Mouse (Mus musculus): ENCODE measurements around the gene Tmem88. TPM values are rescaled to one million over a fixed set of nuclear protein-coding genes. Genes with fewer than 3 reads are reported as not detected.

Gene Tmem88
- polyA plus RNA-seq, 1 experiment from 2014 or later = 22.7 TPM

DNA sequence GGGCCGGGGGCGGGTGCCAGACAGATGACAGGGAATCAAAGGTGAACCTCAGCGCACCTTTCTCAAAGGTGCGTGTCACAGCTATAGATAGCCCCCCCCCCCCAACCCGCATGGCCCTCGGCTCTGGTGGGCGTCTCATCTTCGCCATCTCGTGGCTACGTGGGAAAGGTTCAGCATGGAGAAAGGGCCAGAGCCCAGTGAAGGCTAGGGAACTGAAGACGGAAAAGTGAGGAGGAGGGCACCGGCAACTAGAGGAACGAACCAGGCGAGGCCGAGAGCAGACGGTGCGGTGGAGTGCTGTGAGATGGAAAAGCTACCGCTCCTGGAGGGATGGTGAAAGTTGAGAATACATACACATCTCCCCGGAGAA, 21.4 kb upstream of the Tmem88 start:
- no peaks in the 10 kb centered on the region for H3K9me3 ChIP-seq (ENCODE audit: control insufficient read depth, low read length)
- peak overlapping the region; percentile 84 for H3K4me2 ChIP-seq (ENCODE audit: low read depth, severe bottlenecking)
- DNase-seq (ENCODE audit: low spot score) (peak; percentile 60), ATAC-seq (ENCODE audit: insufficient number of reproducible peaks, low FRiP score, low TSS enrichment, low read depth) (no peak)
- peak overlapping the region; percentile 19 for H3K4me3 ChIP-seq (ENCODE audit: low read depth, low read length)
- H3K36me3 ChIP-seq (ENCODE audit: control insufficient read depth, insufficient read depth, low read length) = no peaks in the 10 kb centered on the region
- H3K9ac ChIP-seq (ENCODE audit: low read length) = peak overlapping the region; percentile 22
- peaks cover 14% of the 10 kb centered on the region; the same call in 1 of the 2 replicates for H3K27me3 ChIP-seq (ENCODE audit: control insufficient read depth, insufficient read depth, low read length)
- peaks cover 28% of the 10 kb centered on the region for H3K4me1 ChIP-seq (ENCODE audit: control insufficient read depth, insufficient read depth, low read length)
- under 1% methylated on average over 19 of the region's 19 CpGs for WGBS
- H3K27ac ChIP-seq (replicated peaks; ENCODE audit: low read depth, low read length) = peak overlapping the region; percentile 97

- H3K4me2 ChIP-seq (ENCODE audit: low read depth, severe bottlenecking) = peak overlapping the region; percentile 84
- ATAC-seq (ENCODE audit: insufficient number of reproducible peaks, low FRiP score, low TSS enrichment, low read depth) = peak; percentile 89
- H3K27me3 ChIP-seq (ENCODE audit: control insufficient read depth, insufficient read depth, low read length) = peaks cover 14% of the 10 kb centered on the region; the same call in 1 of the 2 replicates
- peak overlapping the region; percentile 63 for H3K9ac ChIP-seq (ENCODE audit: low read length)
- DNase-seq (ENCODE audit: low spot score) = peak; percentile 96
- peak overlapping the region; percentile 97 for H3K27ac ChIP-seq (replicated peaks; ENCODE audit: low read depth, low read length)
- WGBS = under 1% methylated on average over 45 of the region's 45 CpGs
- no peaks in the 10 kb centered on the region for H3K36me3 ChIP-seq (ENCODE audit: control insufficient read depth, insufficient read depth, low read length)
- peak overlapping the region; percentile 70 for H3K4me3 ChIP-seq (ENCODE audit: low read depth, low read length)
- peaks cover 34% of the 10 kb centered on the region for H3K4me1 ChIP-seq (ENCODE audit: control insufficient read depth, insufficient read depth, low read length)
- H3K9me3 ChIP-seq (ENCODE audit: control insufficient read depth, low read length) = no peaks in the 10 kb centered on the region
Observed at GRCm38 (mm10) chr11:69418481-69419442, 20.7 kb upstream of the Tmem88 start.

DNA sequence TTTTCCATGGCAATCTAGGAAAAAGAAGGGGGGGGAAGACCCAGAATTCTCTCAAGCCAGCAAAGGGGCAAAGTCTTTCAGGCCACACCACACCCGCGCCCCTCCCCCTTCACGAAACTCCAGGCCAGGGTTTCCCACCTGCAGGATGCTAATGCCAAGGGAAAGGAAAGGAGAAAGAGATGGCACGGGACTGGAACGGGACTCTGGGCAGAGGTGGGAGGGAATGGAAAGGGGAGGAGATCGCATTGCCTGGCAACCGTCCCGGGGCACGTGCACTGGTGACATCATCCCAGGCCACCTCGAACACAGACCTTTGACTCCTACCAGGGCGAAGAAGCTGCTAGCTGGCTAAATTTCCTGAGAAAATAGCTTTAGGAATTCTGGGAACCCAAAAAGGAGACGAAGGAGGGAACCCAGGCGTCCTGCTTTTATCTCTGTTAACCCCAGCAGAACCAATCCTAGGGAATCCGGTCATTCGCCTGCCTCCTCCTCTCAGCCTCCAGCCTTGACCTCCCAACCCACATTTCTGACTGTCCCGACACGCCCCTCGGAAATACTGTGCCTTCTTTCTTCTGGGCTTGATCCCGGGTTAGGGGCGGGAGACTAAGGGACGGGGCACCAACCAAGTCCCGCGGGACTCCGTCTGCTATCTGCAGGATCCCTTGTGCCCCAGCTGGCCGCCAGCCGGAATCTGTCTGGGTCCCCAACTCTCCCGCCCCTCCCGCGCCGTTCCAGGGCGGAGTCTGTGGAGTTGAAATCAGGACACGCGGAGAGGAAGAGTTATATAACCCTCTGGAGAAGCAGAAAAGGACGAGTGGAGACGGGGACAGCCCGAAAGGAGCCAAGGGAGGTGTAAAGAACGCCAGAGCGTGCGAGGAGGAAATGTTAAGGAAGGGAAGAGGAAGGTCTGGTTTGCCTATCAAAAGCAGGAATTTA, 19.7 kb upstream of the Tmem88 start:
- peak overlapping the region; percentile 63 for H3K9ac ChIP-seq (ENCODE audit: low read length)
- peak; percentile 28; the same call in 1 of the 2 replicates for ATAC-seq (ENCODE audit: insufficient number of reproducible peaks, low FRiP score, low TSS enrichment, low read depth)
- no peaks in the 10 kb centered on the region for H3K36me3 ChIP-seq (ENCODE audit: control insufficient read depth, insufficient read depth, low read length)
- peak overlapping the region; percentile 84 for H3K4me2 ChIP-seq (ENCODE audit: low read depth, severe bottlenecking)
- H3K27ac ChIP-seq (replicated peaks; ENCODE audit: low read depth, low read length) = peak overlapping the region; percentile 97
- peak; percentile 94 for DNase-seq (ENCODE audit: low spot score)
- peaks cover 12% of the 10 kb centered on the region; the same call in 1 of the 2 replicates for H3K27me3 ChIP-seq (ENCODE audit: control insufficient read depth, insufficient read depth, low read length)
- peaks cover 44% of the 10 kb centered on the region for H3K4me1 ChIP-seq (ENCODE audit: control insufficient read depth, insufficient read depth, low read length)
- under 1% methylated on average over 39 of the region's 39 CpGs for WGBS
- H3K4me3 ChIP-seq (ENCODE audit: low read depth, low read length) = peak overlapping the region; percentile 70
- no peaks in the 10 kb centered on the region for H3K9me3 ChIP-seq (ENCODE audit: control insufficient read depth, low read length)

- H3K9me3 ChIP-seq (ENCODE audit: control insufficient read depth, low read length) = no peaks in the 10 kb centered on the region
- peak overlapping the region; percentile 84 for H3K4me2 ChIP-seq (ENCODE audit: low read depth, severe bottlenecking)
- peaks cover 5% of the 10 kb centered on the region; the same call in 1 of the 2 replicates for H3K27me3 ChIP-seq (ENCODE audit: control insufficient read depth, insufficient read depth, low read length)
- no peak for DNase-seq (ENCODE audit: low spot score)
- H3K36me3 ChIP-seq (ENCODE audit: control insufficient read depth, insufficient read depth, low read length) = no peaks in the 10 kb centered on the region
- no peak for ATAC-seq (ENCODE audit: insufficient number of reproducible peaks, low FRiP score, low TSS enrichment, low read depth)
- H3K9ac ChIP-seq (ENCODE audit: low read length) = peak overlapping the region; percentile 43
- 5% methylated on average over 8 of the region's 8 CpGs for WGBS
- peaks cover 50% of the 10 kb centered on the region for H3K4me1 ChIP-seq (ENCODE audit: control insufficient read depth, insufficient read depth, low read length)
- peak overlapping the region; percentile 97 for H3K27ac ChIP-seq (replicated peaks; ENCODE audit: low read depth, low read length)
- H3K4me3 ChIP-seq (ENCODE audit: low read depth, low read length) = peak overlapping the region; percentile 70
Observed at GRCm38 (mm10) chr11:69416921-69417448, 19.0 kb upstream of the Tmem88 start.

DNA sequence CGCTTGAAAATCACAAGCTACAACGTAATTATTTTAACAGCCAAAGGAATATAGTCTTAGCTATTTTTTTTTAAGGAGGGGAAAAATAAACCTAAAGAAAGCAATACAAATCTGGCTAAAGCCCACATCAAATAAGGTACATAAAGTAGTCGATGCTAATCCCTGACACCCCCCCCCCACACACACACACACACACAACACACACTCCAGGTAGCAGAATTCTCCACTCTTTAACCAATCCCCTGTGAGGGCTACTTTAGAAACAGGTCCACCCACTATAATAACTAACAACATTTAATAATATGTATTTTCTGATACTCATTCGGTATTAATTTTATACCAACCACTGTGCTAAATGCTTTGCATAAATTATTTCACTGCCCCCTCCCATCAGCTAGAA, 18.5 kb upstream of the Tmem88 start:
- H3K4me2 ChIP-seq (ENCODE audit: low read depth, severe bottlenecking) = peak overlapping the region; percentile 84
- H3K36me3 ChIP-seq (ENCODE audit: control insufficient read depth, insufficient read depth, low read length) = no peaks in the 10 kb centered on the region
- H3K27ac ChIP-seq (replicated peaks; ENCODE audit: low read depth, low read length) = peak overlapping the region; percentile 97
- ATAC-seq (ENCODE audit: insufficient number of reproducible peaks, low FRiP score, low TSS enrichment, low read depth) = no peak
- no peak overlapping the region for H3K9ac ChIP-seq (ENCODE audit: low read length)
- no peaks in the 10 kb centered on the region for H3K9me3 ChIP-seq (ENCODE audit: control insufficient read depth, low read length)
- no peak for DNase-seq (ENCODE audit: low spot score)
- peaks cover 3% of the 10 kb centered on the region; the same call in 1 of the 2 replicates for H3K27me3 ChIP-seq (ENCODE audit: control insufficient read depth, insufficient read depth, low read length)
- peaks cover 50% of the 10 kb centered on the region for H3K4me1 ChIP-seq (ENCODE audit: control insufficient read depth, insufficient read depth, low read length)
- peak overlapping the region; percentile 70 for H3K4me3 ChIP-seq (ENCODE audit: low read depth, low read length)
- 0% methylated on average over 4 of the region's 4 CpGs for WGBS

DNA sequence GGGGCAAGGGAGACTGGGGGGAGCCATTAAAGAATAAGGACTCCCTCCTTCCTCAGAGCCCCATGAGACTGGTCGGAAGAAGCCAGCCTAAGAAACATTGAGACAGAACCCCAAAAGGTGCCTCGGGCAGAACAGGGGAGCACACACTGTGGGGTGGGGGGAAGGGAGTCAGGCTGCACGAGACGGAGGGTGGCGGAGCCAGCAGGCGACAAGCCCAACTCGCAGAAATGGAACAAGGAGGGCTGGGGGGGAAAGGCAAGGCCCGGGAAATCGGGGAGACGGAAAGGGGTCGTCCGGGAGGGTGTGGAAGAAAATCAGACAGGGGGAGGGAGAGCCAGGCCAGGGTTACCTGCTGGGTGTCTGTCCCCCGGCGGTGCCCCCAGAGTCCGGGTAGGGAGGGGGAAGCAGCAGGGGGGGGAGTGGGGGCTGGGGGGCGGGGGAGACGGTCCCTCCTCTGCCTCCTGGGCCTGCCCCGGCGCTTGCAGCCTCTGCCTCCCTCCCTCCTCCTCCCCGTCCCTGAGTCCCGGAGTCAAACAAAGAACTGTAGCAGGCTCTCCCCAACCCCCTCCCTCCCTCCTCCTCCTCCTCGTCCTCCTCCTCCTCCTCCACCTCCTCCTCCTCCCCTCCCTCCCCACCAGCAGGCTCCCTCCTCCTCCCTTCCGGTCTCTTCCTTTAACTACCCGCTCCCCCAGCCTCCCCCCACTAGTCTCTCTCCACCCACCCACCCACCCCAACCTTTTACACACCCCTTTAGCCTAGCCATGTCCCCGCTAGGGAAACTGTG, 17.8 kb upstream of the Tmem88 start:
- peak overlapping the region; percentile 98 for H3K4me2 ChIP-seq (ENCODE audit: low read depth, severe bottlenecking)
- DNase-seq (ENCODE audit: low spot score) = peak; percentile 83
- peak overlapping the region; percentile 98 for H3K9ac ChIP-seq (ENCODE audit: low read length)
- peak overlapping the region; percentile 97 for H3K27ac ChIP-seq (replicated peaks; ENCODE audit: low read depth, low read length)
- WGBS = 0% methylated on average over 13 of the region's 25 CpGs
- peak overlapping the region; percentile 70 for H3K4me3 ChIP-seq (ENCODE audit: low read depth, low read length)
- no peaks in the 10 kb centered on the region for H3K9me3 ChIP-seq (ENCODE audit: control insufficient read depth, low read length)
- H3K27me3 ChIP-seq (ENCODE audit: control insufficient read depth, insufficient read depth, low read length) = no peaks in the 10 kb centered on the region
- H3K36me3 ChIP-seq (ENCODE audit: control insufficient read depth, insufficient read depth, low read length) = no peaks in the 10 kb centered on the region
- ATAC-seq (ENCODE audit: insufficient number of reproducible peaks, low FRiP score, low TSS enrichment, low read depth) = 0 out of 2 replicates have a peak, but pooled peaks have one; percentile 4
- peaks cover 45% of the 10 kb centered on the region for H3K4me1 ChIP-seq (ENCODE audit: control insufficient read depth, insufficient read depth, low read length)

DNA sequence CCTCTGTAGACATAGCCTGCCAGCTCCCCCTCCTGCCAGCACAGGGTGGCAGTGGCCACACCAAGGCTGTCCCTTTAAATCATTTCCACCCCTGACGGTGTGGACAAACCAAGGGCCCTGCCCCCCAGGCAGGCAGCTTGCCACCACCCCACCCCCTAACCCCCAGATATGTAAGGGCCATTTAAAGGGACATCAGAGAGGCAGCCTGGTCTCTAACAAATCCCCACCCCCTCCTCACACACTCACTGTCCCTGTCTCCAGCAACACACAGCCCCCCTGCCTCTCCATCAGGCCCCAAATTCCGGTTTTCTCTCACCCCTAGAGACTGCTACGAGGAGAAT, 17.3 kb upstream of the Tmem88 start:
- no peaks in the 10 kb centered on the region for H3K27me3 ChIP-seq (ENCODE audit: control insufficient read depth, insufficient read depth, low read length)
- H3K36me3 ChIP-seq (ENCODE audit: control insufficient read depth, insufficient read depth, low read length) = no peaks in the 10 kb centered on the region
- no peaks in the 10 kb centered on the region for H3K9me3 ChIP-seq (ENCODE audit: control insufficient read depth, low read length)
- WGBS = 0% methylated on average over 3 of the region's 3 CpGs
- peak overlapping the region; percentile 98 for H3K9ac ChIP-seq (ENCODE audit: low read length)
- H3K4me3 ChIP-seq (ENCODE audit: low read depth, low read length) = peak overlapping the region; percentile 70
- peak; percentile 70 for DNase-seq (ENCODE audit: low spot score)
- ATAC-seq (ENCODE audit: insufficient number of reproducible peaks, low FRiP score, low TSS enrichment, low read depth) = no peak
- peak overlapping the region; percentile 97 for H3K27ac ChIP-seq (replicated peaks; ENCODE audit: low read depth, low read length)
- H3K4me1 ChIP-seq (ENCODE audit: control insufficient read depth, insufficient read depth, low read length) = peaks cover 39% of the 10 kb centered on the region
- H3K4me2 ChIP-seq (ENCODE audit: low read depth, severe bottlenecking) = peak overlapping the region; percentile 98
